Mouse (Mus musculus) right cerebral cortex, postnatal 36 days (tissue): Measurements from ENCODE around the gene Trim47.
"Not testable (repeated sequence)": the region's sequence is repeated elsewhere in the genome, so short reads cannot be mapped to it uniquely, and the experiment has no call there.

ENCODE experiments used
- DNase-seq, 2 experiments: peaks; one replicate each; pipeline ENCODE4 v3.0.0; 2022; ENCODE audit warnings: low spot score in 2 of 2, mixed read lengths in 1 of 2

Trim47 gene

GRCm38 (mm10) chr11:116107777-116108285 is 19.2 kb downstream of the Trim47 start:
- no peak for DNase-seq

DNA sequence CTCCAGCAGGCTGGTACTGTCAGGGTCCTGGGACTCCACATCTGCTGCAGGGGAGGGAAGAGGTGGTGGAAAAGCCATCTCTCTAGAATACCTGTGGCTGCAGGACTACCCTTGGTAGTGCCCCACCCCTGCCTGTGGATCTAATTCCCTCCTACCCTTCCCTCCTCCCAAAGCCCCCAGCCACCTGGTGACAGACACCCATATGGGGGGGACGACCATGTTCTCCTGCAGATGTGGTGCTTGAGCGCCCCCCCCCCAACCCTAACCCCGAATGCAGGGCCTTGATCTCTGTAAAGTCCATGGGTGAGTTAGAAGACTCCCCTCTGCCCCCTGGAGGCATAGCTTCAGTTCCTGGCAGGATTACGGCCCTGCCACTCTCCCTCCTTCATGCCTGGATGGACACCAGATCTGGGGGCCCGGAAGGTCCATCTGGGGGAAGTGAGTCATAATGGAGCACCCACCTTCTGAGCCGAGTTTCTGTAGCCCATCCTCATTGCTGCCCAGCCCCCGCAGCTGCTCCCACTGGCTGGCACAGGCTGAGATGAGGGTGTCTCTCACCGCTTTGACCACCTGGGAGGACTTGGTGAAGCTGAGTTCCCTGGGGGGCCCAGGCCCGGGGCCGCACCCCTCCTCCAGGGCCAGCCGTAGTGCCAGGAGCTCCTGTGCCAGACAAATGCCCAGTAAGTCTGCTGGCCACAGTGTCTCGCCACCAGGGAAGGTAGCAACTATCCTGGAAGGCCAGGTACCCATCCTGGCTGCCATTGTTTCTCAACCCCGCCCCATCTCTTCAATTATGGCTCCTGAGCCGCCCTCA is 19.8 kb downstream of the Trim47 start:
- no peak for DNase-seq

GRCm38 (mm10) chr11:116106154-116106962 is 20.7 kb downstream of the Trim47 start:
- no peak for DNase-seq

GRCm38 (mm10) chr11:116105065-116105464 is 21.9 kb downstream of the Trim47 start:
- DNase-seq: no peak

DNA sequence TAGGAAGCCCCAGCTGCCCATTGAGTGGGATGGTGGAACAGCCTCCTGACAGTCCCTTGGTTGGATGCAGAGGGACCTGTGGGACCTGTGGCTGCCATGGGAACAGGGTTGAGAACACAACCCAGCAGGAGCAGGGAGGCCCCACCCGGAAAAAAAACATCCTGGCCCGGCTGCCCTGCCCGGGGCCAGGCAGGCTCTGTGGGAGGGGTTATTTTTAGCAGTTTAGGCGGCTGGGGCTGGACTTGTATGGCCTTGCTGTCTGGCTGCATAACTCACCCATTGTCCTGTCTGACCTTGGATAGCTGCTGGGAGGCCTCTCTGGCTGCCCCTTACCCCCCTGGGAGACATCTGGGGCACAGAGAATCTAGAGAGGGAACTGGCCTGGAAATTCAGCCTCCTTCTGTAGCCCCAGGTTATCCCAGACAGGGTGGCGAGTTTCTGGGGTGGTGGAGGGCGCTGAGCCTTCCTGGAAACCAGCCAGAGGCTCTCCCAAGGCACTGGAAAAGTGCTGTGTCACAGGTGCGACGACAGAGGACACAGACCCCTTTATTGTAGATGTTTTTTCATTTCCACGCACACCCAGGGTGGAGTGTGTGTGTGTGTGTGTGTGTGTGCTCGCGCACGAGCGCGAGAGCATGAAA is 22.9 kb downstream of the Trim47 start:
- DNase-seq: no peak

DNA sequence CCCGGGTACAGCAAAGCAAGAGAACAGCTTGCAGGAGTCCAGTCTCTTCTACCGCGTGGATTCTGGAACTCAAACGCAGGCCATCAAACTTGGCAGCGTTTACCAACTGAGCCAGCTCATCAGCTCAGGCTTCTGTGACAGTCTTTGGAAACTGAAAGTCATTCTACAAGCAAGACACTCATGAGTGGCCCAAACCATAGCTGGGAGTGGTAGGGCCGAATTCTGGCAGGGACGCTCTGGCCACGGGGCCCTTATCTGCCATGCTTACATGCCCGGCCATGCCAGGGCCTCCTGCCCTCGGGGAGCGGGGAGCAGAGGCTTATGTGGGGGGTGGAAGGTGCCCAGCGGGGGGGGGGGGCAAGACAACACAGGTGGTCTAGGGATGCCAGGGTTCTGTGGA is 23.4 kb downstream of the Trim47 start:
- no peak for DNase-seq

DNA sequence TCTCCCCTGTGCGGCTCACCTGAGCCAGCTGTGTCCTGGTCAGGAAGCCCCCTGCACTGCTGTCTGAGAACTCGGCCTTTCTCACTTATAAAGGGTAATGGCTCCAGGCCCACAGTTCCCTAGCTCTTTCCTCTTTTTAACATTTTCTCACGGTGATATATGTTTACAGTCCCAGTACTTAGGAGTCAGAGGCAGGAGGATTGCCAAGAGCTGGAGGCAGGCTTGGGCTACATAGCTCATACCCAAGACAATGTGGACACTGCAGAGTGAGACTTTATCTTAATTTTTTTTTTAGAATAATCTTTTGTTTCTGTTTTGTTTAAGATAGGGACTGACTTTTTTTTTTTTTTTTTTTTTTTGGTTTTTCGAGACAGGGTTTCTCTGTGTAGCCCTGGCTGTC is 24.5 kb downstream of the Trim47 start:
- no peak for DNase-seq

DNA sequence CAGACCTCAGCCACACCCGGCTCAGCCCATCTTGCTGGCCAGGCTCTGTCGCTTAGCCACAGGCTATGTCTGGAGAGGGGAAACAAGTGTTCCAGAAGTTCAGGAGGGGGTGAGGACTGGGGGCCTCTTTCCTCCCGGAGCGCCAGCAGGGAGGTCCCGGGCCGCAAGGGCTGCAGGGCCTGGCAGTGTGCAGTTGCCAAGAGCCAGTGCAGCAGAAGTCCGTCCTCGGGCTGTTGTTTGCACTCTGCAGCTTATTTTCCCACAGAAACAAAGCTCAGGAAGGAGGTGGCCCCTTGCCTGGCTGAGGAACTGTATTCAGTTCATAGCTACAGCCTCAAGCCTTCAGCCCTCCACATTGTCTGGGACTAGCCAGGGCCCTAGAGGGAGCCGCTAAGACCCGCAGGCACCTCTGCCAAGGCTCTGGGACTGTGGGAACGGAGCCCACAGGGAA is 25.1 kb downstream of the Trim47 start:
- DNase-seq: no peak

DNA sequence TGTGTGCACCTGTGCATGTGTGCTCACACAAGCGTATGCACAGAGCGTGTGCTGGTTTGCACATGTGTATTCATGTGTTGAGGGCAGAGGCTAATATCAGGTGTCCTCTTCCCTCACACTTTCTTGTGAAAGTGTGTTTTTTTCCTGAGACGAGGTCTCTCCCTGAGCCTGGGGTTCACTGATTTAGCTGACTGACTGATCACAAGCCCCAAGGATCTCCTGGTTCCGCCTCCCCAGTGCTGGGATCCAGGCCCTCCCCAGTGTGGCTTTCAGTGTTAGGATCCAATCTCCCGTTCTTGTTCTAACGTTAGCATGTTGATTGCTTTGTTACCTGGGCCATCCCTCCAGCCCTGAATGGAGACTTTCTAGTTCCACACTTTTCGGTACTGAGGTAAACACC is 26.2 kb downstream of the Trim47 start:
- no peak for DNase-seq

- DNase-seq: no peak
Observed at GRCm38 (mm10) chr11:116100385-116100784, 26.6 kb downstream of the Trim47 start.

- no peak for DNase-seq
Observed at GRCm38 (mm10) chr11:116099462-116099861, 27.5 kb downstream of the Trim47 start.

DNA sequence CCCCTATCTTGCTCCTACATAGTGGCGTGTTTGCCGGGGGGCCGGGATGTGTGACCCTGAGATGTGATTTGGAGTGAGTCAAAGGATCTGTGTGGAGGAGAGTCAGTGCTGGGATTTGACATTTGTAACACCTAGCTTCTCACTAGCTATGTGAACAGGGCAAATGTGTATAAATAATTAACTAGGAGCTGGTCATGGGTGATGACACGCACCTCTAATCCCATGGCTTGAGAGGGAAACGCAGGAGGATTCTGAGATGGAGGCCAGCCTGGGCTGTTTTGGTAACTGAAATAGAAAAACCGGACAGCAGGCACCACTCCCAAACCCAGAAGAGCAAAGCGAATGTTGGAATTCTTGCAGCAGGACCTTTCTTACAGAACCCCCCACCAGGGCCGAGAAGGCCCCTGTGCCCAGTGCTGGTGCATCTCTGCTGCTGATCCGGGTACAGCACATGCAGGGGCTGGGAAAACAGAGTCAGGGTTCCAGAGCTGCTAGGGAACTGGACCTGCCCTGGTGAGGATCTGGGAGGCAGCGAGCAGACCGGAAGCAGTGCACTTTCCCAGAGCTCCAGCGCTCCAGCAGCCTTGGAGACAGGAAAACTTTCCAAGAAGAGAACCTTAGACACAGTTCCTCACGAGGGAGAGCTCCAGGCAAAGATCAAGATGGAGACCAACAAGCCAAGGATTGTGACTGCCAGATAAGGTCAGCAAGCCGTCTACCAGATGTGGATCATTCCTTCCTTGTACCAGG is 28.1 kb downstream of the Trim47 start:
- no peak for DNase-seq

DNA sequence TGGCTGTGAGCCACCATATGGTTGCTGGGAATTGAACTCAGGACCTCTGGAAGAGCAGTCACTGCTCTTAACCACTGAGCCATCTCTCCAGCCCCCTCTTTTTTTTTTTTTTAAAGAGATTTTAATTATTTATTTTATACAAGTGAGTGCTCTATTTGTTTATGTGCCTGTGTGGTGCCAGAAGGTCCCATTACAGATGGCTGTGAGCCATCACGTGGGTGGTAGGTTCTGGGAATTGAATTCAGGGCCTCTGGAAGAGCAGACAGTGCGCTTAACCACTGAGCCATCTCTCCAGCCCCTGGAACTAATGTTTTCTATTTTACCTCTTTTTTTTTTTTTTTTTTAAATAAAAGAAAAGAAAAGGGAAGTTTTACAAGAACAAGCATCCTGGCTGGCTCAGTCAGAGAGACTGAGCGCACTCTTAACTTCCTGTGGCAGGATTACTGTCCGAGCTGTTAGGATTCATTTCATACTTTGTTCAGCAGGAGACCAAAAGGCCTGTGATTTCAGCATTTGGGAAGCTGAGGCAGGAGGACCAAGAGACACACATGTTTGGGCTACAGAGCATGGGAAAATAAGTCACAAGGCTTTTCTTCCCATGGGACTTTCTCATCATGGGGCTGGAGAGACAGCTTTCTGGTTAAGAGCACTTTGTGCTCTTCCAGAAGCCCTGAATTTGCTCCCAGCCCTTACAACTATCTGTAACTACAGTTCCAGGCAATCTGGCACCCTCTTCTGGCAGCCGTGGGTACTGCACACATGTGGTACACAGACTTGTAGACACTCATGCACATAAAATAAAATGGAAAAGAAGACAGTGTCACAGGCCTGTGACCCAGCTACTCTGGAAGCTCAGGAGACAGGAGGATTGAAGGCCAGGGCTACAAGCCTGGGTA is 30.5 kb downstream of the Trim47 start:
- DNase-seq: no peak

GRCm38 (mm10) chr11:116095573-116095972 is 31.4 kb downstream of the Trim47 start:
- no peak for DNase-seq

DNA sequence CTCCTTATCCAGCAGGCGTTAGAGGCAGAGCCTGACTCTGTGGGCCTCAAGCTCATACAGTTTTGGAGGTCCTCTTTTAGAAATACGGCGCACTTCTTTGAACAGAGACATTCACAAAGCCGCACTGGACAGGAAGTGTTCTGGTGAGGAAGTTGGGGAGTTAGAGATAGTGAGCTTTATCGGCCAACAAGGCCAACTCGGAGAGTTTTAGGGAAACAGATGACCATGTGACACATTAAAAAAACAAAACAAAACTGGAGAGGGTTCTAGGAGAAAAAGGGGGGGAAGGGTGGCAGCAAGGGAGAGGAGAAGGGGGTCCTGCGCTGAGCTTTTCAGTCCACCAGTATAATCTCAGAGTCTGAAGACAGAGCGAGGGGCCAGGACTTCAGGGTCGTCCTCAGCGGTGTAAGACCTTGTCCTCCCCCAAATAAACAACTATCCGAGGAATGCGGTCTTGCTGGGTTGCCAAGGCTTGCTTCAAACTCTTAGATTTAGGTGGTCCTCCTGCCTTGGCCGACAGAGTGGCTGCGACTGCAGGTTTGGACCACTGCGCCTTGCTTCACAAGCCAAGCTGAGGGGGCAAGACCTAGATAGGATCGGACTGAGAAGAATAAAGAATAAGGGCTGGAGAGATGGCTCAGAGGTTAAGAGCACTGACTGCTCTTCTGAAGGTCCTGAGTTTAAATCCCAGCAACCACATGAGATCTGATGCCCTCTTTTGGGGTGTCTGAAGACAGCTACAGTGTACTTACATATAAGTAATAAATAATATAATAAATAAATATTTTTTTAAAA is 33.0 kb downstream of the Trim47 start:
- no peak for DNase-seq

DNA sequence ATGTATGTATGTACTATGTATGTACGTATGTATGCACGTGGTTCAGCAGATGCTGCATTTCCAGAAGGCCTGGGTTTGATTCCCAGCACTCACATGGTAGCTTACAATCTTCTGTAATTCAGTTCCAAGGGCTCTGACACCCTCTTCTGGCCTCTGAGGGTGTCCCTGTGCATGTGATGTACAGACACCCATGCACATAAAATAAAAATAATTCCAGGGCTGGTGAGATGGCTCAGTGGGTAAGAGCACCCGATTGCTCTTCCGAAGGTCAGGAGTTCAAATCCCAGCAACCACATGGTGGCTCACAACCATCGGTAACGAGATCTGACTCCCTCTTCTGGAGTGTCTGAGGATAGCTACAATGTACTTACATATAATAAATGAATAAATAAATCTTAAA is 34.1 kb downstream of the Trim47 start:
- not testable (repeated sequence) for DNase-seq

- no peak for DNase-seq
Observed at GRCm38 (mm10) chr11:116091591-116091990, 35.4 kb downstream of the Trim47 start.

DNA sequence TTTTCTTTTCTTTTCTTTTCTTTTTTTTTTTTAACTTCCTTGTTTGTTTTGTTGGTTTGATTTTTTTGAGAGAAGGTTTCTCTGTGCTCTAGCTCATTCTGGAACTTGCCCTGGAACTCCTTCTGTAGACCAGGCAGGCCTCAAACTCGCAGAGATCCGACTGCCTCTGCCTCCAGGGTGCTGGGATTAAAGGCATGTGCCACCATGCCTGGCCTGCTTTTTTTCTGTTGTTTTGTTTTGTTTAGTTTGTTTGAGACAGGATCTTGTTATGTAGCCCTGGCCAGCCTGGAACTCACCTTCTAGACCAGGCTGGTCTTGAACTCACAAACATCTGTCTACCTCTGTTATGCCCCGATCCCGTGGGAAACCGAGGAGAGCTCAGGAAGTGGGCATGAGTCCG is 37.5 kb downstream of the Trim47 start:
- no peak for DNase-seq

DNA sequence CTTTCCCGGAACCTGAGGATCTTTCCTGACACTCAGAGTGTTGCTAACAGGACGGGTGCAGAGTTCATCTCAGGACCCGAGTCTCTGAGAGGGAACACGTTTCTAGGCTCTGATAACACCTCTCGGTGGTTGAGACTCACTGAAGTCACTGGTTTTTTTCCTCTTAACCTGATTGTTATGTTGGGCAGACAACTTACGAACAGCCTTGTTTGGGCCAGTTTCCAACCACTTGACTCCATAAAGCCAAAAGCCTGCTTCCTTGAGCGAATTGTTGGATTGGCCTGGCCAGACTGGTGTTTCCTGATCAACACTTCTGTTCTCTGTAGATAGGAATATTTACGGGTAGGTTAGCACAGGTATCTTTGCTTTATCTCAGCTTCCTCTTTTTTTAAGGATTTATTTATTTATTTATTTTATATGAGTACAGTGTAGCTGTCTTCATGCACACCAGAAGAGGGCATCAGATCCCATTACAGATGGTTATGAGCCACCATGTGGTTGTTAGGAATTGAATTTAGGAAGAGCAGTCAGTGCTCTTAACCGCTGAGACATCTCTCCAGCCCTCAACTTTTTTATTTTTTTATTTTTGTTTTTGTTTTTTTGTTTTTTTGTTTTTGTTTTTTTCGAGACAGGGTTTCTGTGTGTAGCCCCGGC is 38.1 kb downstream of the Trim47 start:
- no peak for DNase-seq
